Mouse (Mus musculus) ES-Bruce4 (cell line): ENCODE results near the gene Gm17334. TPM values are rescaled to one million over a fixed set of nuclear protein-coding genes. Genes with fewer than 3 reads are reported as not detected.

ENCODE experiments used
- H3K27ac ChIP-seq: 2 replicates; pipeline ENCODE4 v1.5.1; 2012; ENCODE audit warnings: low read length, inconsistent platforms; ENCODE audit not compliant: insufficient read depth
- H3K27me3 ChIP-seq: 2 replicates; pipeline ENCODE4 v1.6.1; 2012; ENCODE audit warnings: mild to moderate bottlenecking, low read length, inconsistent platforms; ENCODE audit not compliant: control insufficient read depth, poor library complexity, insufficient read depth, severe bottlenecking
- H3K36me3 ChIP-seq: 2 replicates; pipeline ENCODE4 v1.6.1; 2012; ENCODE audit warnings: inconsistent platforms, mild to moderate bottlenecking, low read length, moderate library complexity; ENCODE audit not compliant: control insufficient read depth, poor library complexity, insufficient read depth, severe bottlenecking
- H3K4me1 ChIP-seq: one replicate; pipeline ENCODE4 v1.8.1; 2011; ENCODE audit warnings: low read length; ENCODE audit not compliant: control insufficient read depth, insufficient read depth
- H3K4me3 ChIP-seq: 2 replicates; pipeline ENCODE4 v1.5.1; 2011; ENCODE audit warnings: low read depth, mild to moderate bottlenecking, low read length
- H3K9ac ChIP-seq: 2 replicates; pipeline ENCODE4 v1.6.1; 2012; ENCODE audit warnings: low read depth, mild to moderate bottlenecking, inconsistent platforms; ENCODE audit not compliant: poor library complexity, severe bottlenecking
- H3K9me3 ChIP-seq: replicated peaks from 2 replicates; pipeline ENCODE4 v1.6.1; 2012; ENCODE audit warnings: mild to moderate bottlenecking, low read length, inconsistent platforms; ENCODE audit not compliant: control insufficient read depth, poor library complexity, insufficient read depth, severe bottlenecking
- CTCF ChIP-seq: IDR thresholded peaks from one replicate; pipeline ENCODE4 v1.8.1; 2011; ENCODE audit warnings: low read depth, low read length
- EP300 ChIP-seq: IDR thresholded peaks from 2 replicates; pipeline ENCODE4 v1.6.1; 2011; ENCODE audit warnings: low read depth, low read length; ENCODE audit not compliant: insufficient read depth
- POLR2A ChIP-seq: IDR thresholded peaks from one replicate; pipeline ENCODE4 v1.8.1; 2011; ENCODE audit warnings: low read length; ENCODE audit not compliant: insufficient read depth
- polyA plus RNA-seq: library from polyadenylated mRNA; stranded (reverse); fragments of >200 nt; gene quantifications from 2 replicates; pipeline ENCODE4 v1.2.4, GENCODE M21; 2011; ENCODE audit warnings: low read depth; ENCODE audit not compliant: missing spikeins, insufficient read depth, insufficient read length

Gene Gm17334
- polyA plus RNA-seq, 1 experiment: not detected

- TF ChIP-seq EP300 (no peak), CTCF (no peak)
- Histone ChIP-seq H3K4me1 (peaks cover 20% of the 10 kb centered on the region), H3K27me3 (no peaks in the 10 kb centered on the region), H3K27ac (no peak overlapping the region), H3K9me3 (no peaks in the 10 kb centered on the region), H3K9ac (no peak overlapping the region), H3K4me3 (no peak overlapping the region), H3K36me3 (peaks cover 18% of the 10 kb centered on the region)
These were observed 7.3 kb upstream of the Gm17334 start for GRCm38 (mm10) chr11:53780262-53780661.

DNA sequence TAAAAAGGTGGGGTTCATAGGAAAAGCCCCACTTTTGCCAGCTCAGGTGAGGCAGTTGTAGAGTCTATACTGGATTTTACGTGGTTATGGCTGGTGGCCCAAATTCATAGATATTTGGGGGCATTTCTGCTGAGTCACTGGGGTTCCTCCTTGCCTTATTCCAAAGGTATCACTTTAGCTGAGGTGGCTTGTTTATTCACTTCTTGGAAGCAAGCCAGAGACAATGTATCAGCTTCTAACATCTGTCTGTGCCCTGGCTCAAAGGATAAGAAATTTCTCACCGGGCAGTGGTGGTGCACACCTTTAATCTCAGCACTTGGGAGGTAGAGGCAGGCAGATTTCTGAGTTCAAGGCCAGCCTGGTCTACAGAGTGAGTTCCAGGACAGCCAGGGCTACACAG, 6.8 kb upstream of the Gm17334 start:
- TF ChIP-seq POLR2A (no peak), CTCF (no peak), EP300 (no peak)
- Histone ChIP-seq H3K9ac (no peak overlapping the region), H3K27ac (no peak overlapping the region), H3K27me3 (no peaks in the 10 kb centered on the region), H3K36me3 (peaks cover 21% of the 10 kb centered on the region), H3K4me3 (no peak overlapping the region), H3K9me3 (no peaks in the 10 kb centered on the region), H3K4me1 (peaks cover 20% of the 10 kb centered on the region)

GRCm38 (mm10) chr11:53778455-53778854, 5.5 kb upstream of the Gm17334 start:
- peak overlapping the region; percentile 23; the same call in 1 of the 2 replicates for H3K27ac ChIP-seq
- H3K4me3 ChIP-seq: no peak overlapping the region
- H3K9ac ChIP-seq: no peak overlapping the region
- no peaks in the 10 kb centered on the region for H3K27me3 ChIP-seq
- peaks cover 28% of the 10 kb centered on the region for H3K36me3 ChIP-seq
- no peaks in the 10 kb centered on the region for H3K9me3 ChIP-seq
- TF ChIP-seq POLR2A (no peak), EP300 (0 out of 2 replicates have a peak, but pooled peaks have one; percentile 5), CTCF (no peak)
- H3K4me1 ChIP-seq: peaks cover 17% of the 10 kb centered on the region

- peaks cover 15% of the 10 kb centered on the region for H3K4me1 ChIP-seq
- H3K9me3 ChIP-seq: no peaks in the 10 kb centered on the region
- H3K27ac ChIP-seq: peak overlapping the region; percentile 23; the same call in 1 of the 2 replicates
- H3K4me3 ChIP-seq: no peak overlapping the region
- TF ChIP-seq EP300 (no peak), CTCF (no peak), POLR2A (no peak)
- peaks cover 28% of the 10 kb centered on the region for H3K36me3 ChIP-seq
- no peaks in the 10 kb centered on the region for H3K27me3 ChIP-seq
- no peak overlapping the region for H3K9ac ChIP-seq
These were observed 4.7 kb upstream of the Gm17334 start for GRCm38 (mm10) chr11:53777736-53778135.

DNA sequence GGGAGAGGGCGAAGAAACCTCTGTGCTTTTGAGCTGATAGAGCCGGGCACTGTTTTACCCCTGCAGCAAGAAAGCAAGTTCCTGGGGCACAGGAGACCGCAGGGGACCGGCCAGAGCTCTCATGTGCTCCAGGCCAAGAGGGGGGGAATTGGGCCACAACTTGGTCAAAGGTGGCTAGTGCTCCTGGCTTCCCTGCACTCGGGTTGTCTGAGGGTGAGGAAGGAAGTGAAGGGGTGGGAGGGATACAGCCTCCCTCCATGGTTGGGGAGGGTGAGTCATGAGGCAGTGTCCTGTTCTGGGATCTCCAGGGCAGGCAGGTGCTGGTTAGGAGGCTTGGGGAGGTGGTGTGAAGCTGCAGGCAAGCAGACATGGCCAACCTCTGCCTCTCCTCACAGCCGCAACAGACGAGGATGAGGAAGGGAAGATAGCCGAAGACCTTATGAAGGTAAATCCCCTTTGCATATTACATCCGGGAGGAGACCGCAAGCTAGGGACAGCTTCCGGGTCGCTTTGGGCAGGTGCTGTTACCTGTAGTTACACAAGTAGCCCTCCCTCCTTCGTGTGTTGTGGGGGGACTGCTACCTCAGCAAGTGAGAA, 1.8 kb upstream of the Gm17334 start:
- no peak overlapping the region for H3K27ac ChIP-seq
- no peak overlapping the region for H3K4me3 ChIP-seq
- no peaks in the 10 kb centered on the region for H3K9me3 ChIP-seq
- no peaks in the 10 kb centered on the region for H3K27me3 ChIP-seq
- H3K4me1 ChIP-seq: peaks cover 7% of the 10 kb centered on the region
- H3K36me3 ChIP-seq: peaks cover 28% of the 10 kb centered on the region
- TF ChIP-seq POLR2A (no peak), CTCF (no peak), EP300 (no peak)
- no peak overlapping the region for H3K9ac ChIP-seq

- TF ChIP-seq EP300 (no peak), POLR2A (no peak), CTCF (no peak)
- Histone ChIP-seq H3K4me1 (peaks cover 8% of the 10 kb centered on the region), H3K36me3 (peaks cover 28% of the 10 kb centered on the region), H3K27ac (no peak overlapping the region), H3K9ac (no peak overlapping the region), H3K27me3 (no peaks in the 10 kb centered on the region), H3K9me3 (no peaks in the 10 kb centered on the region), H3K4me3 (no peak overlapping the region)
These were observed 814 bp upstream of the Gm17334 start for GRCm38 (mm10) chr11:53773641-53774360.
